Mouse (Mus musculus) layer of hippocampus, postnatal 14 days (tissue): ENCODE results near the gene Micu1. TPM values are rescaled to one million over a fixed set of nuclear protein-coding genes. Genes with fewer than 3 reads are reported as not detected.

Source experiments
- DNase-seq, 2 experiments: peaks; one replicate each; pipeline ENCODE4 v3.0.0; 2021 to 2022; ENCODE audit warnings: low spot score in 2 of 2, mixed read lengths in 1 of 2
- total RNA-seq, 2 experiments: library from RNA; stranded (reverse); gene quantifications; 2 replicates each; pipeline ENCODE4 v1.2.3; 2021

Gene Micu1
- total RNA-seq, 2 experiments from 2014 or later = 79.9 to 96.0 TPM

DNA sequence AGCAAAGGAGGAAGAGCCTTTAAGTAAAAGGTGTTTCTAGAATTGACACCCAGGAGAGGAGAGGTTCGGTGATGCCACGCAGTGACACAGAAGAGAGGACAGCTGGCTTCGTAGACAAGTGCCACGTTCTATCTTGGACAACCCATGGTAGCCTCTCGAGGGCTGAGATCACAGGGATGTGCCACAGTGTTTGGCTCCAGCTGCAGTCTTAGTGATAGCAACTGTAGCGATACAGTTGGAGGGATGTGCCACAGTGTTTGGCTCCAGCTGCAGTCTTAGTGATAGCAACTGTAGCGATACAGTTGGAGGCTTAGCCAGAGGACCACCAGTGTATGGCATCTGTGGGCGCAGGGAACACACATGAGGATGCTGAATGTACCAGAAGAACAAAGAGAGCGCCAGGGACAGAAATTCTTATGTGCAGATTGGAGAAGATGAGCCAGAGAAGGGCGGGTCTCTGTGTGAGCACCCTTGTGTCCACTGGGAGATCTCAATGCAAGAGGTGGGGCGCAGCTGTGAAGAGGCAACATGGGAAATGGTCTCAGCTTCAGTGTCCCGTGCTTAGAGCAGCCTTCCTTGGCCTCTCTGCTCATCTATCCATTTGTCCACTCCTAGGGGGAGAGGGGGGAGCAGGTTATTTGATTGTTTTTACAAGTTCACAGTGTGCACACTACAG lies 98.7 kb downstream of the Micu1 start:
- no peak for DNase-seq

DNA sequence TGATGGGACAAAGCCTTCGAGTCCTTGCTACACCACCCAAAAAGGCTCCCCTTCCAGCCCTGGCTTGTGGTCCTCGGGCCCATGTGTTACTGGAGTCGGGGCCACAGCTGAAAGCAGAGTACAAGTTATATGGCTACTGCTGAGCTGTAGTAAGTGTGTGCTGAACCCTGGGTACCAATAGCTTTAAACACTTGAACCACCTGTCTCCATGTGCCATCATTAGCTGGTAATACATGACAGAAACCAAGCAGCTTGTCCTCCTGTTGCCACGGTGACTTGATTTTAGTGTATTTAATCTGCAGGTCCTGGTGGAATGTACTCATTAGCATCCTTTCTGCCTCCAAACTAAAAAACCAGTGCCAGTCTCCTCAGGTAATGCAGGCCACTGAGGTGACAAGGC lies 106.4 kb downstream of the Micu1 start:
- DNase-seq = no peak

DNA sequence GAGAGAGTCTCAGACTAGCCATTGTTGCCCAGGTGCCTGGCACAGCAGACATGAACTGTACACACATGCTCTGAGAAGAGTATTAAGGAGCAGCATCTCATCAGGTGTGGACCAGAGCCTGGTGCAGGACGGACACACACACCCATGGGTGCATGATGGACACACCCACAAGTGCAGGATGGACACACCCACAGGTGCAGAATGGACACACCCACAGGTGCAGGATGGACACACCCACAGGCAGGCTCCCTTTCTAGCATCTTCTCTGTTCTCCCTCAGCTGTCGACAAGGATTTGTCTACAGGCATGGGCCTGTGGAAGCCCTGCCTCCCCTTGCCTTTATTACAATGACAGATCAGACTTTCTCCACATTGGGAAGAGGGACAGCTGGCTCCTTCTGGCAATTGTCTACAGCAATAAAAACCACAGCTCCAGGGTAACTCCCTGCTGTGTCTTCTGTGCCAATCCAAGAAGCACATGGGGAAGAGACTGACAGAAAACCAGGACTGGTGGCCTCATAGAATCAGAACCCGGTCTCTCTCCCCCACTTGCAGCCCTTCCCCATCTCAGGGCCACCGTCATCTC lies 107.8 kb downstream of the Micu1 start:
- no peak for DNase-seq

DNA sequence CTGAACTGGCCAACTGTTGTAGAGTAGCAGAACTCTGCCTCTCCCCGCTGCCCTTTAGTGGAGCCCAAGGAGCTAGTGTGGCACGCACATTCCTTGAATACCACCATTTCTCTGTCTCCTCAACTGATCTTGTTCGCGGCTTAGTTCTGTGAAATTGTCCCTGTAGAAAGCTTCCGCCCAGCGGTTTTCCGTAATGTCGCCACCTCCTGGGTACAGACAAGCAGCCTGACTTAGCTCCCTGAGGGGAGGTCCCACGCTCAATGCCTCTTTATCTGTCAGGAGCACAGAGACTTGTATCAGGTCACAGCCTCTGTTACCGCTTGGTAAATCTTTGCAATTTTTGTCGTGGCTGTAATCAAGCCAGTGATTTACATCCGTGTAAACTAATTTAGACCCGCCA lies 110.7 kb downstream of the Micu1 start:
- DNase-seq = no peak

DNA sequence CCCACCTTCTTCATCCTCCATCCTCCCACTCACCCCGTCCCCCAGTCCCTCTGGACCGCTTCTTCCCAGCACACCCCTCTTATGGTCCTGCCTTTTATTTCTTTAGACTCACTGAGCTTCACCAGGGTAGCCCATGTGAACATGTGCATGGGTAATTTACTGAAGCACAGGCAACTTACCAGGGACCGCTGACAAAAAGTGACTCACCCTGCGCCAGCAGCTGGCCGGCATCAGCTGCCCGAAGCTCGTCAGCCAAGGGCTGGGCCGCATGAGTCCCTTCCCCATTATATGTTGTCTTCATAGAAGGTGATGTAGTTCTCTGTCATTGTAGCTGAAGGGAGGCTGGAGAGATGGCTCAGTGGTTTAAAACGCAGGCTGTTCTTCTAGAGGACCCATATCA lies 111.5 kb downstream of the Micu1 start:
- no peak for DNase-seq

DNA sequence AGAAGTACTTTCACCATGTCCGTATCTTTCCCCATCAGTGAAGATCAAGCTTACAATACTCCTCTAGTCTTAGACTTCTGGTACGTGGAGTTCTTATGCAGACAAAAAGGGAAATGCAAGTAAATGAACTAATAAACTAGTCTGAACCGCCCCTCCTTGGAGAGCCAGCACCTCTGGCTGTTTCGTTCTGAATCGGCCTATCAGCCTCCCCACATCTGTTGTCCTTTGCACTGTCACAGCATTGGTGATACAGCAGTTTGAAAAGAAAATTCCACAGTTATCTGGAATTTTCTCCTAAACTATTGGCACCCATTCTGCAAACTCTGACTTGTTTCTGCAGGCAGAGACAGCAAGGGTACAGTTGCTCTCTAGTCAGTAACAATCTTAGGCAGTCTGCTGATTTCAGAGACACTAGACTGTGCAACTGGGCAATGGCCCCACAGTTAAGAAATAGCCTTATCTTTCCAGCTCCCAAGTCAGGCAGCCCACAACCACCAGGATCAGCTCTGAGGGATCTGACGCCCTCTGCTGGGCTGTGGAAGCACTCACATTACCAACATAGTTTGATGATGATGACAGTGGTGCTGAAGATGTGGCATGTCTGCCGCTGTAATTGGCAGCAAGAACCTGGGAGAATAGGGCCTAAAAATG lies 112.4 kb downstream of the Micu1 start:
- peak in 1 of 2 experiments; percentile 51 for DNase-seq

DNA sequence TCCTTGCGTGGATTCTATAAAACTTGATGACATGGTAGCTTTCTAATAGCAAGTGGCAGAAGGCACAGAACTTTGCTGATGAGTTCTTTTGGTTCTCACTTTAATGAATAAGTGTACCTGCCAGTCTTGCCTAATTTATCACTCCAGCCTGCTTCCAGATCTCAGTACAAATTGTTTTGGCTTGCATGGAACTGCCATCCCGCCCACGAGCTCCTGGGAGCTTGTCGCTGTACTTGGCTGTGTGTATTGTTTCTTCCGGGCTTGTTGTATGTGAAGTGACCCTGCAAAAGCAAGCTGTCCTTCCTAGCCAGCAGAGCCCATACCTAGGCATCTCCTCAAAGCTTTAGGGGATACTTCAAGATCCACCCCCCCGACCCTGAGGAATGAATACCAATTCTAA lies 114.3 kb downstream of the Micu1 start:
- no peak for DNase-seq

DNA sequence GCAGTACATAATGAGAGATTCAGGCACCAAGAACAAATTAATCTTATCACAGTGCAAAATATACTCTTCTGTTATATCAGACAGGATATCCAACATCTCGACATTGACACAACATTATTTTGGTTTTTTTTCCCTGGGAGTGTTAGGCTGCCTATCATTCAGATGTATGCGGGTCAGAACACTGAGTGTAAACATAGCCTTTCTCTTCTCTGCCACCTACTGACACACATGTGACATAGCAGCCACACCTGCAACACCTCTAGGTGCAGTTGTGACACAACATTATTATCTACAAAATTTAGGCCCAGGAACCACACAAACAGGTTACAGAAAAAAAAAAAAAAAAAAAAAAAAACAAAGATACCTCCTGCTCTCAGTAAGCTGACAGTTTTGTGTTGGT lies 115.3 kb downstream of the Micu1 start:
- DNase-seq = no peak

DNA sequence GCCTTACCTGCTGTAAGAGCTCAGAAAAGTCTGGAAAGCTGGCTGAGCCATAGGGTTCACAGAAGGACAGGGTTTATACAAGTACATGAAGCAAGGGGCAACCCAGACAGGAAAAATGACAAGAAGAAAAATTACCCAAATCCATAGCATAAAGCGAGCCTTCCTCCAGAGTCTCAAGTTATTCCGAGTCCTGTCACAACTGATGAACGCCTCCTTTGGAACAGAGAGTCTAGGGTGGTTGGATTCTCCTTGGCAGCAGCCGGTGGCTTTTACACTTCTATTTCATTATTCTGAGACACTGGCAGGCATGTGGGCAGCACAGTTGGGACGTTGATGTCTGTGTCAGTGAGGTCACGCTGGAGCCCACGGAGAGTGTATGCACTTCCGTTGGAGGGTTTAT lies 115.7 kb downstream of the Micu1 start:
- no peak for DNase-seq

DNA sequence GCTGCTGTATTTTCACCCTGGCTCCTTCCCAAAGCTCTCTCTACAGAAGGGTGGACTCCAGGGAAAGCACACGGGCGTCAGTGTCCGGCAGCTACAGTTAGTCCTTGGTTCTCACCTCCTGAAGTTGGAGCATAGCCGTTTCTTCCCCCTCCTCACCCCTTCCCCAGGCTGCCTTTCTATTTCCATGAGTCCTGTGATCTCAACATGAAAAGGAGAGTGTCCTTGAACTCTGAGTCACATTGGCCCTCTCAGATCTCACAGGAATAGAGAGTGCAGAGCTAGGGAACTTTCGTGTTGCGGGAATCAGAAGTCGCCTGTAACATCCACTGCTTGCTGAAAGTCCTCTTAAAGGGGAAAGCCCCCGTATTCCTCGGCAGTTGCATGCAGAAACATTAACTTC lies 116.9 kb downstream of the Micu1 start:
- no peak for DNase-seq

DNA sequence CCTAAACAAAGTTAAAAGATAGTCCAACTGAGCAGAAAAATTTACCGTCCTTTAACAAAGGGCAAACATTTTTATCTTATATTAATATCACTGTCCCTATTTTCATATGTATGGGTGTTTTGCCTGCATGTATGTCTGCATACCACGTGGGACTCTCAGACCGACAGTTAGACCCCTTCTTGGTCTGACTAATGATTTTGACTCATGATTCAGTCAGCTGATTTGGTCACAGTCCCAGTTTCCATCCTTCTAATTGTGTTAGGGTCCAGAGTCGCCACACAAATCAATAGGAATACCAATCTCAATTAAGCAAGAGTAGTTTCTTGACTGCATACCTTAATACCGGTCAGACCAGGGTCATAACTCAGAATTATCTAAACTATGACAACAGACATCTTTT lies 118.6 kb downstream of the Micu1 start:
- no peak for DNase-seq

DNA sequence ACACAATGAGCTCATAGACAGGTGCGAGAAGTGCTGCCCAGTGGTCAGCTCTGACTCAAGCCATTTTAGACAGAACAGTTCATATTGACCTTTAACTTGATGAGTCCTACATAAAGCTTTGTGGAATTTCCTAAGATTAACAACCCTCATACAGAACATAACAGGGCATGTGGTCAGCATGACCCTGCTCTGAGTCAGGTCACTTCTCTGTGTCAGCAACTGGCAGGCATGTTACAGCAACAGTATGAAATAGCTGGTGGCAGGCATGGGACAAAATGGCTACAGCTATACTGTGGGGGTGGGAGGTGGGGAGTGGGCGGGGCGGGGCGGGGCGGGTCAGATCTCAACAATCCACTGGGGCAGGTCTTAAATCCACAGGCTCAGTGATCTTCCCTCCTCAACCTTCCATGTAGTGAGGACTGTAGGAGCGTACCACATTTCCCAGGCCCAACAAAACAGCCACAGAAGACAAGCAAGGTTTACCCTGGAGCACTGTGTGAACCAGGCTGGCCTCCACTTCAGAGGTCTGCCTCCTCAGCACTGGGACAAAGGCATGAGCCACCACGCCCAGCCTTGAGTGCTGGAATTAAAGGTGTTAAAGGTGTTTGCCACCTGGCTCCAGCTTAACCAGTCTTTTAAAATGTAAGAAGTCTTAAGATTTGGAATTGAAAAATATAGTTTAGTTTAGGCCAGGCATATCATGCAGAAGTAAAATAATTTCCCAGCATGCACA lies 119.2 kb downstream of the Micu1 start:
- no peak for DNase-seq

DNA sequence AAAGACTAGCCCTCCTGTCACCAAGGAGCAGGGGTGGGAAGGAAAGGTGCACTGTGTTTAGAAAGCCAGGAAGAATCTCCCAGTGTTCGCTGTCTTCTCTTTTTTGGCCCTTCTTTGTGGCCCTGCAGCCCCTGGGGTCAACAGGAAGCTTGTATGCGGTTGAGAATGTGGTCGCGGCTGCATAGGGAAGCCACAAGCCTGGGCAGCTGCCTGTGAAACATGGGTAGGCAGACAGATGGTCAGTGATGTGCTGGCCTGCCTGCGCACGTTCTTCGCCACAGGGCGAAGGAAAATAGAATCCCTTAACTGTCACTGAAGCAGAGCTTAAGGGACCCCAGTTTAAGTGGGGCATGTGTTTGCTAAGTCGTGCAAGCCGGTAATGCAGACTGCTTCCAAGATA lies 120.6 kb downstream of the Micu1 start:
- no peak for DNase-seq

DNA sequence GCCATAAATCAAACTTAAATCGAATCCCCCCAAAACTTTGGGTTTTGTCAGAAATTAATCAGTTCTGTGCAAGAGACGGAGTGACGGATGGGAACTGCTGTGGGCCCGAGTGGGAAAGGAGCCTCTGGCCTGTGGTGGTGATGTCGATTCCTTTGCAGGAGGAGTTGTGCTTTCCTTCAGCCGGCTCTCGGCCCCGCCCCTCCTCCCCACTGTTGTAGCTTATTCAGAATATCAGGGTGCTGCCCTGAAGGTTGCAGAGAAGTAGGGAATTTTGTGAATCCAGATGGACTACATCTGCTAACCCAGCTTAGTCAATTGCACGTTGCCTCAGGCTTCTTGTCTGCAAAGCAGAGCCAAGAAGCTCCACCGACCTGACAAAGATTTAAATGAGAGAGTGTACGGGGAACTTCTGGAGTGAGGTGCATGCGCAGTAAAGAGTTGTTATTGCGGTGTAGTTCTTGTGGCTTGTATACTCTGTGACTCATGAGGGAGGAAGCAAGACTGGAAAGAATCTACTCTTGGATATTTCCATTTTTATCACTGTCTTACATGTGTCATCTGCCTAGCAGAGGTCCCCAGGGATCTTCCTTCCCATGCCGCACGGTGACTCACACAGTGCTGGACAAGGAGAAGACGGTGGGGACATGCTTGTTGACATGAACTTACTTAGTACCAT lies 123.0 kb downstream of the Micu1 start:
- DNase-seq = no peak

DNA sequence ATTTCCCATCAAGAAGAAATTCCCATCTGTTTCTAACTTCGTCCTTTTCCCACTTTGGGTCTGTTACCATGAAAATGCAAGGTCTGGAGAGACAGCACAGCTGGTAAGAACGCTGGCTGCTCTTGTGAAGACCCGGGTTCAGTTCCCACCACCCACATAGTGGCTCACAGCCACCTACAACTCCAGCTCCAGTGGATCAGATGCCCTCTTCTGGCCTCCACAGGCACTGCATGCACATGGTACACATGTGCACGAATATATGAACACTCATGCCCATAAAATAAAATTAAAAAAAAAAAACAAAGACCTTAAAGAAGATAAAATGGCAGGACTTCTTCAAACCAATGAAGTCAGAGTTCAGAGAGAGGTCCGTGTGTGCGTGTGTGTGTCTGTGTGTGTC lies 127.6 kb downstream of the Micu1 start:
- DNase-seq = no peak

DNA sequence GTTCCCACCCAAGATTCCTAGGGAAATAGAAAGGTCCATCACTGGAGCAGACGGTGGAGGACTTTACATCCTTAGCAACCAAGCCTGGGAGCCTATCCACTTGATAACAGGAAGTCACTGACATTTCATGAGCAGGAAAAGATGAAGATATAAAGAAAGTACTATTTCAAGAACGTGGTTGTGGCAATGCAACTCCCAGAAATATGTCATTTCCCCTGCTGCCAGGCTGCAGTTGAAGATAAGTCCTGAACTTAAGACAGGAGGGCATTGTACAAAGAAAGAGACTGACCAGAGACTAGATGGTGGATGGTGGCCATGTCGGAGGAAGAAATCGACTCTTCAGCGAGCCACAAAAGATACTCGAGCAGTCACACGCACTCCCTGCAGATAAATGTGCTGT lies 129.7 kb downstream of the Micu1 start:
- DNase-seq = no peak

DNA sequence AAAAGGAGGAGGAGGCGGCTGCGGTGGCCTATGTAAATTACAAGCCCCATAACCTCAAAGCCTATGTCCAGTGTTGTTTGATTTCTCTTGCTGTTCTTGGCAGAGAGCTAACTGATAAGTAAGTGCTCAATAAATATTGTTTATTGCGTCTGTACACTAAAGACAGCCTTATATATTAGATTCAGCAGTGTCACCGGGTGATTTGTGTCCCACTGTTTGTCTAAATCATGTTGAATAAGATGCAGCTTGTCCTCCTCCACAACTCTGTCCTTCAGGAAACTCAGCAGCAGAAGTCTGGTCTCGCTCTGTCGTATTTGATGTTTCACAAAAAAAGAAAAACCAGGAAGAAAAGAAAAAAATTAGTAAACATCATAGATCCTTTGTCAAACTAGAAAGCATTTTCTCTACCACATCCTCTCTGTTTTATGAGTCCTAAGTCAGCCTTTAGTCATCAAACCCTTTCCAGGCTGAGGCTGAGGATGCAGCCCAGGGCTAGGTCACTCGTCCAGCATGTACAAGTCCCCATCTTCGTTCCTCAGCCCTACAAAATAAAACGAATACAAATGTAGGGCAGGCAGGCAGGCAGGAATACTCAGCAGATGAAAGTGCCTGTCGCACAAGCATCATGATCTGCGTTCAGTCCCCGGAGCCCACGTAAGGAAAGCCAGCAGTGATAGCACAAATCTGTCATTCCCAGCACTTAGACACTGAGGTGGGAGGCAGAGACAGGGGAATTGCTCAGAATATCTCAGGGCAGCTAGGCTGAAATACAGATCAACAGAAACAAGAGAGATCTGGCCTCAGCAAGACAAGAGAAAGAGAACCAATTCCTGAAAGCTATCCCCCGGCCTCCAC lies 133.3 kb downstream of the Micu1 start:
- no peak for DNase-seq

DNA sequence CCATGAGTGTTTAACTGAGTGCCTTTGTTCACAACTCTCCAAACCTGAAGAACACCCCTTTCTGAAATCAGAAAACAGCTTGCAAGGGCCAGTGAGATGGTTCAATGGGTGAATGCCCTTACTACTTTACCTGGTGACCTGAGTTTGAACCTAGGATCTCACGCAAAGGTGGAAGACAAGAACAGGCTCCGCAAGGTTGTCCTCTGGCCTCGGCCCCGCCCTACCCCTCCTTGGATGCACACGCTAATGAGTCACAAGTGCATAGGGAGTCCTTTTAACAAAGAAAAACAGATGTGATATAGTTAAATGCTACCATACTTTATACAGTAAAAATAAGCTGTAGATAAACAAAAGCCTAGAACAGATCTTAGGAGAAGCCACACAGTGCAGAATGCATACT lies 135.2 kb downstream of the Micu1 start:
- no peak for DNase-seq

DNA sequence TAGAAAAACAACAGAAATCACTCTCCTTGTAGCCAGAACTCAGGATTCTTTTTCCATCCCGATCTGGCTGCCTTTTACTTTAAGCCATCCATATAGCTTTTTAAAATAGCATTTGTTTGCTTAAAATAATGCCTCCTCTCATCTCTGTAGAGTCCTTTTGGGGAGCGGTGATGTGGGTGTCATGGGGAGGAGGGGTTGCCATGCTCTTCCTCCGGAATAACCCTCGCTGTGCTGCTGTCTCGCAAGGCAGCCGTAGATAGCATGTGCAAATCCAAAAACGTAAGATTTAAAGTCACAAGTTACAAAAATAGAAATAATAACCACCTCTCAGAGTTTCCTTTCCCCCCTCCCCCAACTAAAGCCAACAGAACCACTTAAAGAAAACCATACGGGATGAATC lies 139.2 kb downstream of the Micu1 start:
- no peak for DNase-seq

DNA sequence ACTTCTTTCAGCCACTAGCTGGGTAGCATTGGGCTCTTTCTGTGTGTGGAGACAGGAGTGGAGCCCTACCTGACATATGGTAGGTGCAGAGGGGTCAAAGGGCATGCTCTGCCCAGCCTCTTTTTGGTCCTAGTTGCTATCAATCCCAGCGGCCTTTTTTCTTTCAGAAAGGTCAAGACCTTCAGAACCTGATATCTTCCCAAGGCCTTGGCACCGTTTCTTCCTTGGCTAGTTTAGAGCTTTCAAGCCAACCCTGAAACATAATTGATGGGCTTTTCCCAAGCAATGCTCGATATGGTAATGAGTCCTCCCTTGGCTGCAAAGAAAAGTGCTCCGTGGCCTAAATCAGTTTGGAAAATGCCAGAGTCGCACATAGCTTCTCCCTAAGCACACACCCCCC lies 140.8 kb downstream of the Micu1 start:
- no peak for DNase-seq

DNA sequence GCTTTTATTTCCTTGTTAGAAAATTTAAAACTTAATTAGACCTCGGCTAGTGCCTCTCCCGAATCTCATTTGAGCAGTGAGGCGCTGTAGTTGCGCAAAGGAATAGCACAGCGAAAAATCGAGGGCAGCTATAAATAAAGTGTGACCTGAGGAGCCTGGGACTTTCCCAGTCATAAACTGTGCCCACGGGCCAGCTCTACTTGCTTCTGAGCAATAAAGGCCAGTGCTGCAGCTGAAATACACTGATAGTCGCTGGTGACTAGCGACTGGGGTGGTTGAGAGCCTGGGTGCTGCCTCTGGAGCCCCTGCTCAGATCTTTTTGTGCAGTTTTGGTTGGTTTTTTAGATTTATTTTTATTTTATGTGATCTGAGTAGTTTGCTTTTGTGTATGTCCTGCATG lies 142.4 kb downstream of the Micu1 start:
- DNase-seq = no peak
